Mouse (Mus musculus) heart, postnatal 0 days (tissue): ENCODE measurements at regions not wholly inside any gene's neighbourhood (a gene's known extent, or its start where the extent isn't known, plus 50 kb on each side); places are given as distances from the start of the nearest gene placed in this dataset.

ENCODE experiments used
- ATAC-seq: fragments of 200-750 bp; cut with Nextera tagmentation; 2 replicates; pipeline ENCODE4 v1.8.0; 2017; ENCODE audit warnings: low read depth, moderate number of reproducible peaks, moderate library complexity; ENCODE audit not compliant: insufficient read depth
- DNase-seq: peaks from one replicate; pipeline ENCODE4 v3.0.0-alpha.2; 2016; ENCODE audit warnings: low spot score
- H3K27ac ChIP-seq: fragments of 300-500 bp; sonication (generic); 2 replicates; pipeline ENCODE4 v1.5.1; 2014; ENCODE audit warnings: low read depth, mild to moderate bottlenecking
- H3K27me3 ChIP-seq: fragments of 300-500 bp; sonication (generic); 2 replicates; pipeline ENCODE4 v1.6.1; 2014; ENCODE audit warnings: low read length, mixed read lengths; ENCODE audit not compliant: control insufficient read depth, insufficient read depth
- H3K36me3 ChIP-seq: fragments of 300-500 bp; sonication (generic); replicated peaks from 2 replicates; pipeline ENCODE4 v1.6.1; 2014; ENCODE audit warnings: low read length, mixed read lengths; ENCODE audit not compliant: control insufficient read depth, insufficient read depth
- H3K4me1 ChIP-seq: fragments of 300-500 bp; sonication (generic); 2 replicates; pipeline ENCODE4 v1.6.1; 2014; ENCODE audit warnings: antibody characterized with exemption; ENCODE audit not compliant: control insufficient read depth, insufficient read depth
- H3K4me2 ChIP-seq: fragments of 300-500 bp; sonication (generic); 2 replicates; pipeline ENCODE4 v1.6.1; 2014; ENCODE audit warnings: low read depth, mild to moderate bottlenecking, low read length, moderate library complexity
- H3K4me3 ChIP-seq: fragments of 300-500 bp; sonication (generic); 2 replicates; pipeline ENCODE4 v1.5.1; 2014; ENCODE audit warnings: low read depth, low read length
- H3K9ac ChIP-seq: fragments of 300-500 bp; sonication (generic); replicated peaks from 2 replicates; pipeline ENCODE4 v1.6.1; 2014; ENCODE audit warnings: low read depth, low read length, mixed read lengths
- H3K9me3 ChIP-seq: fragments of 300-500 bp; sonication (generic); replicated peaks from 2 replicates; pipeline ENCODE4 v1.6.1; 2016; ENCODE audit warnings: low read length; ENCODE audit not compliant: control insufficient read depth
- CTCF ChIP-seq: IDR thresholded peaks from 2 replicates; pipeline ENCODE4 v1.5.1; 2016; ENCODE audit warnings: antibody characterized with exemption, control low read depth, low read depth
- EP300 ChIP-seq: IDR thresholded peaks from 2 replicates; pipeline ENCODE4 v1.6.1; 2016; ENCODE audit warnings: antibody characterized with exemption, low read depth
- WGBS: fragments of 180-500 bp; shearing (Covaris S2); extraction: QIAGEN DNeasy Blood & Tissue Kit; methylation state at CpG from one replicate; pipeline ENCODE4 v1.1.7; 2014; 5-methylcytosine and 5-hydroxymethylcytosine counted together

GRCm38 (mm10) chr10:45972240-45972639 is 394.6 kb downstream of the Hace1 start:
- H3K4me1 ChIP-seq = no peaks in the 10 kb centered on the region
- no peaks in the 10 kb centered on the region for H3K9me3 ChIP-seq
- no peak overlapping the region for H3K27ac ChIP-seq
- no peaks in the 10 kb centered on the region for H3K36me3 ChIP-seq
- H3K27me3 ChIP-seq = no peaks in the 10 kb centered on the region
- TF ChIP-seq CTCF (no peak), EP300 (no peak)
- no peak overlapping the region for H3K4me2 ChIP-seq
- DNase-seq (no peak), ATAC-seq (no peak)
- no peak overlapping the region for H3K9ac ChIP-seq
- H3K4me3 ChIP-seq = no peak overlapping the region
- WGBS = 88% methylated on average over 1 of the region's 1 CpGs

GRCm38 (mm10) chr10:45982731-45983274 is 405.2 kb downstream of the Hace1 start:
- Histone ChIP-seq H3K9ac (no peak overlapping the region), H3K27me3 (no peaks in the 10 kb centered on the region), H3K4me1 (no peaks in the 10 kb centered on the region), H3K36me3 (no peaks in the 10 kb centered on the region), H3K27ac (no peak overlapping the region), H3K9me3 (no peaks in the 10 kb centered on the region), H3K4me2 (no peak overlapping the region), H3K4me3 (no peak overlapping the region)
- no peak for ATAC-seq
- WGBS = 64% methylated on average over 4 of the region's 4 CpGs
- no peak for TF ChIP-seq CTCF
- no peak for TF ChIP-seq EP300
- DNase-seq = no peak

DNA sequence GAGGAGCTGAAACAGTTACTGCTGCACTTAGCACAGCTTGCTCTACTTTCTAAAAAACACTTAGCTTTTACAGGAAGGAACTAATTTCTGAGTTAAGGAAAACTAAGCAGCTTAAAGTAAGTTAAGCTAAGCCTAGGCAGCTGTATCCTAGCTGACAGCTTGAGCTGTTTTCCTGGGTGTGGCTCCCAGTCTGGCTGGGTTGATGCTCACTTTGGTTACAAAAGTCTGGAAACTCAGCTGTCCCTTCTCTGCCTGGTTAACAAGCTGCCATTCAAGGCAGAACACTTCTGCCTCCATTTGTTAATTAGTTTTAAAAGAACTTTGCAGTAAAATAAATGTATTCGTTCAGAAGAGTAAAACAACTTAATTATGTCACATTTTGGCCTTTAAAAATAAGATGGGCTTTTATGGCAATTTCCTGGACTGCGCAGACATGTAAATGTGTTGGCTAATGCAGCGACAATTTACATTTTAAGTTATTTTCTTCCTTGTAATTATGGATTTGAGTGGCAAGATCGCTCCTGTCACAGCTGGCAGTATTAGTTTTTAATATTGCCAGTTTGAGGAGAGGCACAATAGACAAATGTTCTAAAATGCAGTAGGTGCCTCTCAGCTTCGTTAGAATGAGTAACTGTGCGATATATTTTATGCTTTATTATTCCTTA is 406.2 kb downstream of the Hace1 start:
- ATAC-seq (no peak), DNase-seq (no peak)
- Histone ChIP-seq H3K4me2 (no peak overlapping the region), H3K9me3 (no peaks in the 10 kb centered on the region), H3K27me3 (no peaks in the 10 kb centered on the region), H3K4me3 (no peak overlapping the region), H3K4me1 (no peaks in the 10 kb centered on the region), H3K9ac (no peak overlapping the region), H3K36me3 (no peaks in the 10 kb centered on the region), H3K27ac (no peak overlapping the region)
- 78% methylated on average over 6 of the region's 6 CpGs for WGBS
- TF ChIP-seq EP300 = no peak
- no peak for TF ChIP-seq CTCF

DNA sequence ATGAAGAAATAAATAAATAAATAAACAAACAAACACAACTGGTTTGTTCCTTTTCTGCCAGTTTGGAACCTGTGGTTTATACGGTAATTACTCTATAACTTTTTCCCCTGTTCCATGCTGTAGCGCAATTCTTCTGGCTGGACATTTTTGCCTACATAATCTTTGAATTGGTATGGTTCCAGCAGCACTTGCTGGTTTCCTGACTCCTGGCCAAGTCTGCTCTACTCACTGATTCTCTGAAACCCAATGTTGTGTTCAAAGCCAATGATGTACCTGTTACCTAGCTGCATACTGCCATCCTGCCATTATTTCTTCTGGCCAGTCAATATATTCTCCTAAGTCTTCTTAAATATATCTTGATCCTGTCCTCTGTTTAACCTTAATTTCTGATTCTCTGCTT is 408.7 kb downstream of the Hace1 start:
- Histone ChIP-seq H3K36me3 (no peaks in the 10 kb centered on the region), H3K9me3 (no peaks in the 10 kb centered on the region), H3K9ac (no peak overlapping the region), H3K27ac (no peak overlapping the region), H3K4me3 (no peak overlapping the region), H3K4me2 (no peak overlapping the region), H3K27me3 (no peaks in the 10 kb centered on the region), H3K4me1 (no peaks in the 10 kb centered on the region)
- WGBS = 76% methylated on average over 2 of the region's 2 CpGs
- ATAC-seq = no peak
- no peak for TF ChIP-seq EP300
- TF ChIP-seq CTCF = no peak
- DNase-seq = no peak

DNA sequence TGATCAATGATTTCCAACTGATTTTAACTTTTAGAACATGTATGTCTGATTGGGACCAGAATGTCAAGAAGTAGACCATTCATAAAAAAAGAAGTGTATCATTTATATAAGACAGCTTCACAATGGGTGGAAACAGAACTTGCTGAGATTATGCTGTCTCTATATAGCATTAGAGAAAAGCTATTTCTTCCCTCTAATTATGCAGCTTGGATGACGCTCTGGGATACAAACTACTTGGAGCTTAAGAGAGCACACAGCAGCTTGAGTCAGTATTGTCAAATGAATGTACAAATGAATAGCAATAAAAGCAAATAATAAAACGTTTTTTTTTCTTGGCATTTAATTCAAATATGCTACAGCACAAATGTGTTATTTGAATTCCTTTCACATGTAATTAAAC is 428.7 kb downstream of the Hace1 start:
- TF ChIP-seq EP300 (no peak), CTCF (no peak)
- Histone ChIP-seq H3K9ac (no peak overlapping the region), H3K9me3 (no peaks in the 10 kb centered on the region), H3K36me3 (no peaks in the 10 kb centered on the region), H3K27ac (no peak overlapping the region), H3K27me3 (no peaks in the 10 kb centered on the region), H3K4me3 (no peak overlapping the region), H3K4me1 (no peaks in the 10 kb centered on the region), H3K4me2 (no peak overlapping the region)
- DNase-seq (no peak), ATAC-seq (no peak)
- 39% methylated on average over 2 of the region's 2 CpGs for WGBS

GRCm38 (mm10) chr10:46011916-46012596 is 434.4 kb downstream of the Hace1 start:
- DNase-seq (peak; percentile 32), ATAC-seq (no peak)
- no peaks in the 10 kb centered on the region for H3K9me3 ChIP-seq
- H3K36me3 ChIP-seq = no peaks in the 10 kb centered on the region
- H3K4me1 ChIP-seq = no peaks in the 10 kb centered on the region
- H3K4me3 ChIP-seq = no peak overlapping the region
- no peak overlapping the region for H3K4me2 ChIP-seq
- TF ChIP-seq CTCF = peak; percentile 87
- TF ChIP-seq EP300 = no peak
- H3K9ac ChIP-seq = no peak overlapping the region
- no peak overlapping the region for H3K27ac ChIP-seq
- H3K27me3 ChIP-seq = no peaks in the 10 kb centered on the region
- 20% methylated on average over 12 of the region's 12 CpGs for WGBS
